Mouse (Mus musculus): ENCODE measurements around the gene Nhlh1.

DNA sequence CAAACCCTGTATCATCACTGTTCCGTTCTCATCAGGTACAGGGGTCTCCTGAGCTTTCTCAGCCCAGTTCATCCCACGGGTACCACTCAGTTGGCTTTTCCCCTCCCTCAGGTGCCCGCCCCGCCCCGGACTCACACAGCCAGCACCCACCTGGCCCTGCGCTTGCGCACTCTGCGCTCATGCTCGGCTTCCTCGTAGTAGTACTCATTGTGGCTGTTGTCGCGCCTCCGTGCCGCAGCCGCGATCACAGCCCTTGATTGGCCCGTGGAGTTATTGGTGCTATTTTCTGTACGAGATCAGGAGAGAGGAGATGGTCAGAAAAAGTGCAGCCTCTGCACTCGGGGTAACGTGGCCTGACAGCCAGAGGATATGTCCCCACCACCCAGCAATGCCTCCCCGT, 49.6 kb downstream of the Nhlh1 start:
- TF ChIP-seq CTCF (IDR thresholded peaks at IDR 0.05; ENCODE audit: low read depth) (no peak), EP300 (IDR thresholded peaks at IDR 0.05; ENCODE audit: low read depth) (no peak)

Data from liver, embryonic 14.5 days (tissue).